Comparison of ENCODE assay signal across 23 mouse cellular contexts in genomic region chr13:59028546-59028945, GRCm38 (mm10).
DNase-seq lines count a peak whose midpoint lies in the region; TF ChIP-seq lines count a peak whose summit lies in the region.
"Had no signal": no experiment of that assay in that cellular context is flagged by ENCODE, and none has a peak within 500 bp of the region (broad histone marks: within the 10 kb centered on the region; RNA-seq: fewer than 3 reads in every experiment).

No protein-coding gene starts in this region.

- H3K4me1 ChIP-seq in thymus, adult 2 months (replicated peaks; ENCODE audit: control insufficient read depth, insufficient read depth, low read length): peaks cover 19% of the 10 kb centered on the region
- H3K4me1 ChIP-seq: embryonic facial prominence, embryonic 12.5 days; embryonic facial prominence, embryonic 15.5 days; heart, embryonic 10.5 days; intestine, embryonic 15.5 days had no signal

- H3K27ac ChIP-seq in thymus, adult 2 months (ENCODE audit: control insufficient read depth, insufficient read depth, low read length): no peak overlapping the region
- H3K27ac ChIP-seq: embryonic facial prominence, embryonic 12.5 days; embryonic facial prominence, embryonic 15.5 days; gastrocnemius, adult 2 months; heart, adult 2 months; heart, embryonic 10.5 days; heart, embryonic 13.5 days; hindbrain, embryonic 12.5 days; hindbrain, embryonic 15.5 days; intestine, embryonic 15.5 days had no signal

- TF ChIP-seq CTCF in thymus, adult 2 months (IDR thresholded peaks at IDR 0.05; ENCODE audit: borderline replicate concordance, control insufficient read depth, extremely low read depth, insufficient read depth, low read length, poor library complexity): no peak

- peak; percentile 22 for DNase-seq in thymus, adult 2 months
- no peak for DNase-seq in thymus, postnatal 10 days (ENCODE audit: low spot score in 2 of 2)
- peak; percentile 53 for DNase-seq in T-cell, adult 2 months (ENCODE audit: low spot score)
- peak; percentile 21 for DNase-seq in thymus, postnatal 25 days
- no peak for DNase-seq in left cerebral cortex, postnatal 10 days (ENCODE audit: extremely low spot score in 1 of 2, low spot score in 2 of 2)
- no peak for DNase-seq in kidney, adult 8-10 months
- DNase-seq: adrenal gland, postnatal 10 days; adrenal gland, postnatal 36 days; B cell, adult 2 months; cerebellum, adult 2 months; cerebellum, adult 9-11 months; cerebellum, postnatal 25 days; forebrain, postnatal 0 days; gastrocnemius, adult 2 months; gastrocnemius, postnatal 25 days; heart, adult 2 months had no signal

- no peaks in the 10 kb centered on the region for H3K27me3 ChIP-seq in thymus, adult 2 months (ENCODE audit: control insufficient read depth, insufficient read depth, low read length)
- H3K27me3 ChIP-seq: embryonic facial prominence, embryonic 12.5 days; embryonic facial prominence, embryonic 15.5 days; heart, embryonic 13.5 days; hindbrain, embryonic 12.5 days; hindbrain, embryonic 15.5 days; intestine, embryonic 15.5 days had no signal

- TF ChIP-seq POLR2A in thymus, adult 2 months (IDR thresholded peaks at IDR 0.05; ENCODE audit: control insufficient read depth, extremely low read depth, insufficient read depth, low read length, poor library complexity): no peak

- no peaks in the 10 kb centered on the region for H3K36me3 ChIP-seq in thymus, adult 2 months (ENCODE audit: control insufficient read depth, insufficient read depth, low read length)
- H3K36me3 ChIP-seq: embryonic facial prominence, embryonic 12.5 days; embryonic facial prominence, embryonic 15.5 days; heart, embryonic 10.5 days; heart, embryonic 13.5 days; hindbrain, embryonic 12.5 days; hindbrain, embryonic 15.5 days; intestine, embryonic 15.5 days had no signal

- WGBS in thymus, adult 2 months: 65% methylated on average over 4 of the region's 4 CpGs

- no peak overlapping the region for H3K4me3 ChIP-seq in thymus, adult 2 months (ENCODE audit: control insufficient read depth, insufficient read depth, low read length)
- H3K4me3 ChIP-seq: embryonic facial prominence, embryonic 12.5 days; embryonic facial prominence, embryonic 15.5 days; gastrocnemius, adult 2 months; heart, adult 2 months; heart, embryonic 10.5 days; heart, embryonic 13.5 days; hindbrain, embryonic 12.5 days; hindbrain, embryonic 15.5 days; intestine, embryonic 15.5 days had no signal

- intact Hi-C loops in left cerebral cortex, postnatal 10 days (cut with DNase I): no loop called here

Comparison
In these comparisons a context has a peak if more than half of its experiments do, and no peak if none do; other contexts are left out.
1. DNase-seq: peak in thymus, adult 2 months (single experiment), T-cell, adult 2 months (single experiment) and thymus, postnatal 25 days (single experiment); none in thymus, postnatal 10 days (0 of 2), left cerebral cortex, postnatal 10 days (0 of 2) and kidney, adult 8-10 months (0 of 2).